Mouse (Mus musculus) limb, embryonic 14.5 days (tissue): Measurements from ENCODE around the gene Dusp16. TPM values are rescaled to one million over a fixed set of nuclear protein-coding genes. Genes with fewer than 3 reads are reported as not detected.

Experiments used
- ATAC-seq: fragments of 200-750 bp; cut with Nextera tagmentation; 2 replicates; pipeline ENCODE4 v1.8.0; 2017; ENCODE audit warnings: low read depth, moderate number of reproducible peaks, moderate TSS enrichment; ENCODE audit not compliant: low FRiP score
- DNase-seq: peaks from one replicate; pipeline ENCODE4 v3.0.0-alpha.2; 2015; ENCODE audit warnings: low spot score
- H3K27ac ChIP-seq: fragments of 300-500 bp; sonication (generic); replicated peaks from 2 replicates; pipeline ENCODE4 v1.5.1; 2014; ENCODE audit warnings: low read depth, mild to moderate bottlenecking, low read length, moderate library complexity, mixed read lengths
- H3K27me3 ChIP-seq: fragments of 300-500 bp; sonication (generic); 2 replicates; pipeline ENCODE4 v1.6.1; 2014; ENCODE audit warnings: low read length, mixed read lengths; ENCODE audit not compliant: control insufficient read depth, insufficient read depth
- H3K36me3 ChIP-seq: fragments of 300-500 bp; sonication (generic); 2 replicates; pipeline ENCODE4 v1.6.1; 2014; ENCODE audit warnings: mild to moderate bottlenecking, low read length, moderate library complexity, mixed read lengths; ENCODE audit not compliant: control insufficient read depth, insufficient read depth
- H3K4me1 ChIP-seq: fragments of 300-500 bp; sonication (generic); 2 replicates; pipeline ENCODE4 v1.6.1; 2014; ENCODE audit warnings: antibody characterized with exemption, low read length, mixed read lengths; ENCODE audit not compliant: control insufficient read depth, insufficient read depth
- H3K4me2 ChIP-seq: fragments of 300-500 bp; sonication (generic); replicated peaks from 2 replicates; pipeline ENCODE4 v1.6.1; 2014; ENCODE audit warnings: low read depth, mild to moderate bottlenecking, low read length, moderate library complexity; ENCODE audit not compliant: severe bottlenecking
- H3K4me3 ChIP-seq: fragments of 300-500 bp; sonication (generic); replicated peaks from 2 replicates; pipeline ENCODE4 v1.5.1; 2014; ENCODE audit warnings: low read length
- H3K9ac ChIP-seq: fragments of 300-500 bp; sonication (generic); 2 replicates; pipeline ENCODE4 v1.6.1; 2014; ENCODE audit warnings: mild to moderate bottlenecking, low read depth, low read length, moderate library complexity; ENCODE audit not compliant: severe bottlenecking
- H3K9me3 ChIP-seq: fragments of 300-500 bp; sonication (generic); 2 replicates; pipeline ENCODE4 v1.6.1; 2016; ENCODE audit warnings: low read length; ENCODE audit not compliant: control insufficient read depth
- POLR2A ChIP-seq: fragments of 200-500 bp; IDR thresholded peaks from 2 replicates; pipeline ENCODE4 v1.8.0; 2012; ENCODE audit warnings: inconsistent platforms, mild to moderate bottlenecking, moderate library complexity, borderline replicate concordance; ENCODE audit not compliant: insufficient read depth, insufficient read length; ENCODE audit errors: extremely low read depth
- WGBS: fragments of 180-500 bp; shearing (Covaris S2); extraction: QIAGEN DNeasy Blood & Tissue Kit; methylation state at CpG from one replicate; pipeline ENCODE4 v1.1.7; 2014; 5-methylcytosine and 5-hydroxymethylcytosine counted together
- polyA plus RNA-seq, 2 experiments: library from polyadenylated mRNA; depleted of rRNA in 1 of 2; stranded (reverse) in 1 of 2; unstranded in 1 of 2; fragments of >200 nt; fragmentation: Nextera tagmentation in 1 of 2; extraction: Ambion mirVana in 1 of 2; gene quantifications; 2 replicates each; pipeline versions ENCODE4 v1.2.1 to v1.2.3; 2012 to 2014

Dusp16 gene
- polyA plus RNA-seq, 2 experiments: 19.2 to 24.6 TPM

DNA sequence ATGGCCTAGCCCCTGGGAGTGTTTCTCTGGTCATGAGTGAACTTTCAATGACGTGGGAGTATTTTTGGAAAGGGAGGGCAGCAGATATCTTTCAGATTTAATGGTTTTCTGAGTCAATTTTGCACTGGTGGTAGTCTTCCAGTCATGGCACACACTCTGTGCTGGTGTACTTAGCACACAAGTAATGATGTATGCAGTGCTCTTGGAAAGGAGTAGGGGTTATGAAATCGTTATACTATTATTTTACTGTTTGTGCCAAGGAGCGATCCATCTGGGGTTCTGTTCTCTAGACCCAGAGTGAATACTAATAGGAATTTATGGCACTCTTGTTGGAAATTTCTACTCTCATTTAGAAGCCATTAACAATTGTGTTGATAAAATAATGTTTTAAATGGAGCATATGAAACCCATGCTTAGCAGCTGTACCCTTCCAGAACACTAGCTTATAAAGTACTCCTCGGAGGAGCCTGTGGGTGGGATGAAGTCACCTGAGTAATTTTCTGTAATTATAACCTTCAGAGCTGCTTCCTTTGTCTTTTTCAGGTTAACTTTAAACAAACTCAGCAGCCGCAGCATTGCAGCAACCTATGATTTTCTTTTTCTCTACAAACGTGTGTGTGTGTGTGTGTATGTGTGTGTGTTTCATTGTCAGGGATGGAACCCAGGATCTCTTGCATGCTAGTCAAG is 123.1 kb downstream of the Dusp16 start:
- H3K4me2 ChIP-seq: no peak overlapping the region
- ATAC-seq: no peak
- H3K27me3 ChIP-seq: no peaks in the 10 kb centered on the region
- H3K36me3 ChIP-seq: no peaks in the 10 kb centered on the region
- H3K4me1 ChIP-seq: no peaks in the 10 kb centered on the region
- H3K9me3 ChIP-seq: no peaks in the 10 kb centered on the region
- no peak overlapping the region for H3K9ac ChIP-seq
- no peak overlapping the region for H3K4me3 ChIP-seq
- no peak for DNase-seq
- no peak for TF ChIP-seq POLR2A
- 58% methylated on average over 6 of the region's 6 CpGs for WGBS
- H3K27ac ChIP-seq: no peak overlapping the region

DNA sequence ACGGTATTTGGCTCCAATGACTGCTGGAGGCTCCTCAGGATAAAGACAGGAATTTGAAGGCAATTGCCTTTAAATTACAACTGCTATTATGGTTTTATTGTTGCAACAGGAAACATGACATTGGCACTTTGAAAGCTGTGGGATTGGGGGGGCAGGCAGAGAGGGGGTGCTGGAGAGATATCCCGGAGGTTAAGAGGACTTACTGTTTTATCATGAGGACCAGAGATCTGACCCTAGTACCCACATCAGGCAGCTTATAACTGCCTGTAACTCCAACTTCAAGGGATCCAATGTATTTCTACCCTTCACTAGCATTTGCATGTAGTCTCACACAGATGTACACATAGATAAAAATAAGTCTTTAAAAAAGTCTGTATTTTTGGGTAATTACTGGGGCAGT is 123.9 kb downstream of the Dusp16 start:
- Histone ChIP-seq H3K4me2 (no peak overlapping the region), H3K4me3 (no peak overlapping the region), H3K27ac (no peak overlapping the region), H3K9me3 (no peaks in the 10 kb centered on the region), H3K9ac (no peak overlapping the region), H3K36me3 (no peaks in the 10 kb centered on the region), H3K27me3 (no peaks in the 10 kb centered on the region), H3K4me1 (no peaks in the 10 kb centered on the region)
- DNase-seq (no peak), ATAC-seq (no peak)
- WGBS: 50% methylated on average over 2 of the region's 2 CpGs
- TF ChIP-seq POLR2A: no peak

DNA sequence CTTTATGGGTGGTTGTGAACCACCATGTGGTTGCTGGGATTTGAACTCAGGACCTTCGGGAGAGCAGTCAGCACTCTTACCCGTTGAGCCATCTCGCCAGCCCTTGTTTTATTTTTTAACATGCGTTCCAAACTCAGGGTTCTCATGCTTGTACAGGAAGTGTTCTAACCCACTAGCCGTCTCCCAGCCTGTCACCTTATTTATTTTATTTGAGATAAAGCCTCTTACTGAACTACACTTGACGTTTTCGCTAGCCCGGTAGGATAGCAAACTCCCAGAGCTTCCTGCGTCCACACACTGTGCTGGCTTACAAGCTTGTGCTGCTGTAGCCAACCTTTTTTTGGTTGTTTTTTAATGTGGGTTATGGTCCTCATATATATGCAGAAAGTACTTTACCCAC is 126.6 kb downstream of the Dusp16 start:
- 84% methylated on average over 9 of the region's 9 CpGs for WGBS
- no peak overlapping the region for H3K4me2 ChIP-seq
- ATAC-seq: no peak
- no peaks in the 10 kb centered on the region for H3K4me1 ChIP-seq
- H3K9me3 ChIP-seq: no peaks in the 10 kb centered on the region
- no peak overlapping the region for H3K27ac ChIP-seq
- H3K9ac ChIP-seq: no peak overlapping the region
- H3K4me3 ChIP-seq: no peak overlapping the region
- H3K36me3 ChIP-seq: no peaks in the 10 kb centered on the region
- no peak for TF ChIP-seq POLR2A
- DNase-seq: no peak
- no peaks in the 10 kb centered on the region for H3K27me3 ChIP-seq

Other genes with a start within 250 kb of the Dusp16 start
- 42.7 and 45.1 TPM in 2 replicates for gene Lrp6, start 225.7 kb downstream of the Dusp16 start, polyA plus RNA-seq (2012; rRNA removed)
- gene Lrp6, start 225.7 kb downstream of the Dusp16 start, polyA plus RNA-seq (2014; fragmentation: Nextera tagmentation; extraction: Ambion mirVana): 39.5 and 43.5 TPM in 2 replicates
- gene Mansc1, start 160.1 kb downstream of the Dusp16 start, polyA plus RNA-seq (2012; rRNA removed): 2.4 and 2.6 TPM in 2 replicates
- gene Mansc1, start 160.1 kb downstream of the Dusp16 start, polyA plus RNA-seq (2014; fragmentation: Nextera tagmentation; extraction: Ambion mirVana): 2.2 and 2.3 TPM in 2 replicates
- gene Borcs5, start 153.1 kb downstream of the Dusp16 start, polyA plus RNA-seq (2012; rRNA removed): 11.4 and 14.0 TPM in 2 replicates
- 18.0 and 20.5 TPM in 2 replicates for gene Borcs5, start 153.1 kb downstream of the Dusp16 start, polyA plus RNA-seq (2014; fragmentation: Nextera tagmentation; extraction: Ambion mirVana)
- gene Crebl2, start 37.5 kb upstream of the Dusp16 start, polyA plus RNA-seq (2012; rRNA removed): 7.5 and 8.1 TPM in 2 replicates
- gene Crebl2, start 37.5 kb upstream of the Dusp16 start, polyA plus RNA-seq (2014; fragmentation: Nextera tagmentation; extraction: Ambion mirVana): 2.1 and 3.0 TPM in 2 replicates
- 8.9 and 11.5 TPM in 2 replicates for gene Gpr19, start 106.0 kb upstream of the Dusp16 start, polyA plus RNA-seq (2012; rRNA removed)
- gene Gpr19, start 106.0 kb upstream of the Dusp16 start, polyA plus RNA-seq (2014; fragmentation: Nextera tagmentation; extraction: Ambion mirVana): 7.5 and 7.9 TPM in 2 replicates
- gene Cdkn1b, start 127.8 kb upstream of the Dusp16 start, polyA plus RNA-seq (2012; rRNA removed): 29.8 and 30.3 TPM in 2 replicates
- gene Cdkn1b, start 127.8 kb upstream of the Dusp16 start, polyA plus RNA-seq (2014; fragmentation: Nextera tagmentation; extraction: Ambion mirVana): 18.3 and 18.8 TPM in 2 replicates
- 2.7 and 3.4 TPM in 2 replicates for gene Apold1, start 189.1 kb upstream of the Dusp16 start, polyA plus RNA-seq (2012; rRNA removed)
- 4.8 and 4.9 TPM in 2 replicates for gene Apold1, start 189.1 kb upstream of the Dusp16 start, polyA plus RNA-seq (2014; fragmentation: Nextera tagmentation; extraction: Ambion mirVana)
- gene Ddx47, start 219.0 kb upstream of the Dusp16 start, polyA plus RNA-seq (2012; rRNA removed): 93.9 and 104 TPM in 2 replicates
- gene Ddx47, start 219.0 kb upstream of the Dusp16 start, polyA plus RNA-seq (2014; fragmentation: Nextera tagmentation; extraction: Ambion mirVana): 97.6 and 107 TPM in 2 replicates